Mouse (Mus musculus): ENCODE data around the gene Creb3l4. TPM values are rescaled to one million over a fixed set of nuclear protein-coding genes. Genes with fewer than 3 reads are reported as not detected.

Gene Creb3l4
- total RNA-seq, 4 experiments from 2014 or later: 0.38 to 0.81 TPM; not detected in 2

- peak; percentile 95 for DNase-seq (ENCODE audit: low spot score)
Observed at GRCm38 (mm10) chr3:90231507-90232333, 11.6 kb downstream of the Creb3l4 start, which contains the start of gene Jtb. Jtb (plus strand) TSS chr3:90231597.

DNA sequence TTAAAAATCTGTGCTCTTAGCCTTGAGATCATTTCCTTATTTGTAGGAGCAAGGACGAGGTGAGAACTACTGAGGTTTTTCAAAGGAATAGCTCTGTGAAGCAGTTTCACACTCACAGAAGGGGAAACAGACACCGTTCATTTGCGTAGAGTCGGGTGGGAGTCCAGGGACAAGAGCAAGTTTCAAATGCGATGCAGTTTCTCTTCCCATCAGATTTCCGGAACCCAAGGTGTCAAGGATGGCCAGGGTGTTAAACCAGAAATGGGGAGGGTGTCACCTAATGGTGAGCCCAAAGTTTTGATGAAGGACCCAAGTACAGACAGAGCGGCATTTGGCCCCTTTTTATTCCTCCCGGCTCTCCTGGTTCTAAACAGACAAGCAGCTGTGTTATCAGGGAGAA, 12.2 kb downstream of the Creb3l4 start:
- no peak for DNase-seq (ENCODE audit: low spot score)

- DNase-seq (ENCODE audit: low spot score): no peak
Observed at GRCm38 (mm10) chr3:90224331-90224730, 19.0 kb downstream of the Creb3l4 start.

DNA sequence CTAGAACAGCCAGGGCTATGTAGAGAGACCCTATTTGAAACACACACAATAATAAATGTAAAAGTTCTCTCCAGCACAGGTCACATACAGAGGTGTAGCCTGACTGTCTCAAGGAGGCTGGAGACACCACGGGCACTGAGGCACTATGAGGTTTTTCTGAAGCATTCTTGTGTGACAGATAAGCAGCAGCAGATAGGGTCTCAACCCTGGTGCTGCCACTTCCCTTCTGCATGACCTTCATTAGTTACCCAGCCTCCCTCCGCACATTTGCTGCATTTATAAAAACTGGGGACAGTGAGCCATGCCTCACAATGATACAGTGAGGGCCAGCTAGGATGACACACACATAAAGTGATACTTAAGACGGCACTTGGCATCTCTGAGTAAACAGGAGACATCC, 20.4 kb downstream of the Creb3l4 start:
- DNase-seq (ENCODE audit: low spot score): no peak

GRCm38 (mm10) chr3:90222455-90222854, 20.9 kb downstream of the Creb3l4 start:
- no peak for DNase-seq (ENCODE audit: low spot score)

- no peak for DNase-seq (ENCODE audit: low spot score)
Observed at GRCm38 (mm10) chr3:90221123-90221522, 22.2 kb downstream of the Creb3l4 start.

- DNase-seq (ENCODE audit: low spot score): peak; percentile 88
Observed at GRCm38 (mm10) chr3:90220531-90220951, 22.8 kb downstream of the Creb3l4 start.

GRCm38 (mm10) chr3:90220088-90220487, 23.2 kb downstream of the Creb3l4 start:
- peak; percentile 55 for DNase-seq (ENCODE audit: low spot score)

DNA sequence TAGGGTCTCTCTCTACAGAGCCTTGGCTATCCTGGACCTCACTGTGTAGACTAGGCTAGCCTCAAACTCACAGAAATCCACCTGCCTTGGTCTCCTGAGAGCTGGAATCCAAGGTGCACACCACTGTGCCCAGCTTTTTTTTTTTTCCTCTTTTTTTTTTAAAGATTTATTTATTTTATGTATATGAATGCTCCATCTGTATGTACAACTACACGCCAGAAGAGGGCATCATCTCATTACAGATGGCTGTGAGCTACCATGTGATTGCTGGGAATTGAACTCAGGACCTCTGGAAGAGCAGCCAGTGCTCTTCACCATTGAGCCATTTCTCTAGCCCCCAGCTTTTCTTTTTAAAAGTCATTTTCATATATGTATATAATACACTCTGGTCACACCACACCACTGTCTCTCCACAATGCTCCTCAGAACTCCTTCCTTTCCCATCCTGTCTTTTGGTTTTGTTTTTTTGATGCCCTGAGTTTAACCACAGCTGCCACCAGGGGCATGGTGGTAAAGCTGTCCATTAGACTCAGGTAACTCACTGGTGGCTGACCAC, 27.4 kb downstream of the Creb3l4 start:
- no peak for DNase-seq (ENCODE audit: low spot score)

- no peak for DNase-seq (ENCODE audit: low spot score)
Observed at GRCm38 (mm10) chr3:90213956-90214684, 29.2 kb downstream of the Creb3l4 start.

DNA sequence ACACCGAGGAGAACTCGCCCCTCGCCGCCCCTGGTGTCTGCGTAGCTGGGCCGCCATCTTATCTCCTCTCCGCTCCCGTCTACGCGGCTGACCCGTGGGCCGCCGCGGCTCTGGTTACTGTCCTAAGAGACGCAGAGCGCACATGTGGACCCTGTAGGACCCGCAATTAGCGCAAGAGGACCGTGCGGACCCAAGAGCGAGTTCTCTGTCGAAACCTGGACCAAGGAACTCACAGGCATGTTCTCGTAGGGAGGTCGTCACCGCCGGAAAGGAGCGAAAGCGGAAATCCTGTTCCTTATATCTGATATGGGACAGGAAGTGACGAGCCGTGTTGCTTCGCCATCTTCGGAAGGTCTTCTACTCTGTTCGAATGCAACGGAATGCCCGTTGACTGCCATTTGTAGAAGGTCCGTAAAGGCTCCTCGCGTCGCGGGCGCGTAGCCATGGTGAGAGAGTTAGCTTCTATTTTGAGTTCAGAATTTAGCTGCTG, 29.9 kb downstream of the Creb3l4 start, which contains the start of the genes Rps27 and Rab13:
Gene Rps27 (minus strand): TSS at position 275 of the 490 bp plus-strand sequence.
Gene Rab13 (plus strand): TSS at position 319 of the 490 bp plus-strand sequence.
- peak; percentile 97 for DNase-seq (ENCODE audit: low spot score)

DNA sequence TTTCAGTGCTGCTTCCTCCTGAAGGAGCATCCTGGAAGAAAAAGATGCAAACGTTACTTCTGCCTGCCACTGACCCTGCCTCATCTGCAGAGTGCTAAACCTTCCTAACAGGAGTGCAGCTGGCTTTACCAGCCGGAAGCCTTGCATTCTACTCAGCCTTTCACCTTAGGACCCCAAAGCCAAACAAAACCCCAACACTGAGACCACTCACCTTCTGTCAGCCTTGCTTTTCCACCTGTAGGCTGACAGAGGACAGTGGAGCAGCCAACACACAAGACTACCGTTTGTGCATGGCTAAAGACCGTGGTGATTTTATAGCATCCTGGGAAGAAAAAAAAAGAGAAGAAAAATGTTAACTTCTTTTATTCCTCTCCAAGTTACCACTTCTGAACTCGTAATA, 30.6 kb downstream of the Creb3l4 start:
- DNase-seq (ENCODE audit: low spot score): no peak

GRCm38 (mm10) chr3:90211475-90212398, 31.6 kb downstream of the Creb3l4 start:
- no peak for DNase-seq (ENCODE audit: low spot score)

GRCm38 (mm10) chr3:90209908-90210566, 33.3 kb downstream of the Creb3l4 start:
- no peak for DNase-seq (ENCODE audit: low spot score)

DNA sequence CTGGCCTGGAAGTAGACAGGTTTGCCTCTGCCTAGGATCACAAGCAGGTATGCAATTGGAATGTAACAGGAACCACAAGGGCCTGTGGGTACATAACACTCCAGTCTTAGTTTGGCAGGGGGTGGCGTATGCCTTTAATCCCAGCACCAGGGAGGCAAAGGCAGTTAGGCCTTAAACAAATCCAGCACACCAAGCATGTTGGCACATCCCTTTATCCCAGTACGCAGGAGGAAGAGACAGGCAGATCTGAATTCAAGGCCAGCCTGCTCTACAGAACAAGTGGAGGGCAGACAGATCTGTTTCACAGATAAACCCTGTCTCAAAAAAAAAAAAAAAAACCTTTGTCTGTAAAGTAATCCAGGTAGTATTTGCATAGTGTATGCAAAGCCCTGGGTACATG, 34.6 kb downstream of the Creb3l4 start:
- DNase-seq (ENCODE audit: low spot score): no peak

DNA sequence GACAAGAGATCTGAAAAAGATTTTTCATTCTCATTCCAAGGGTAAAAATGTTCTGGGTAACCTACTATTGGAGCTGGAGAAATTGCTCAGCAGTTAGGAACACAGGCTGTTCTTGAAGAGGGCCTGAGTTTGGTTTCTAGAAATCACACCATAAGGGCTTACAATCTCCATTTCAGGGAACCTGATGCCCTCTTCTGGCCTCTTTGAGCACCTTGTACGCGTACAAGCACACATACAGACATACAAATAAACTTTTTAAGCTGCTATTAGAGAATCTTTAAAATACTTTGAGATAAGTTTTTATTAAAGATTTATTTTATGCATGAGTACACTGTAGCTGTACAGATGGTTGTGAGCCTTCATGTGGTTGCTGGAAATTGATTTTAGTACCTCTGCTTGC, 38.7 kb downstream of the Creb3l4 start:
- DNase-seq (ENCODE audit: low spot score): no peak

DNA sequence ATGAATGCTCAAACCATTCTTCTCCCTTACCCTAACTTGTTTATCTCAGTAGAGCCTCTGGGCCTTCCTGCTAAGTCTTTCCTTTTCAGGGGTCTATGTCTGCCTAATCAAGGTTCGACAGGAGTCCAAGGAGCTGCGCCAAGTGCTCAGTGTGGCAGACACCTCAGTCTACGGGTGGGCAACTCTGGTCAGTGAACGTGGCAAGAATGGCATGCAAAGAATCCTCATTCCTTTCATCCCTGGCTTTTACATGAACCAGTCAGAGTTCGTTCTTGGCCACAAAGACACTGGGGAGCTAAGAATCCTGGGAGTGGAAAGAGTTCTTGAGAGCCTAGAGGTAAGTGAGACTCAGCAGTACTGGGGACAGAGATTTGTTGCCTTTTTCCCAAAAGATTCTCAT, 39.7 kb downstream of the Creb3l4 start:
- no peak for DNase-seq (ENCODE audit: low spot score)

DNA sequence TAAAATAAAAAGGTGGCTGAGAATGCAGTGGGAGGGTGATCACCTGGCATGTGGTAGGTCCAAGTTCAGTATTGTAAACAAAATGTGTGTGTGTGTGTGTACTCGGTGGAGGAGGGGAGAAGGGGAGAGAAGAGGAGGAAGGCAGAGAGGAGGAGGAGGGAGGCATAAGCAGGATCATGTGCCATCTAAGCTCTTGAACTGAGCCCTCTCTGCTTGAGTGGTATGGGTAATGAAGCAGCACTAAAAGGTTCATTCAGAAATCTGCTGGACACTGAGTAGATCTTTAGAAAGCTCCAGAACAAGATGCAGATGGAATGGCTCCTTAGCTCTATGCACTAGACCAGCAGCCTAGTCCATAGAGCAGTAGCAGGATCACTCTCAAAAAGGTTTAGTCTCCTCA, 40.4 kb downstream of the Creb3l4 start:
- no peak for DNase-seq (ENCODE audit: low spot score)

GRCm38 (mm10) chr3:90197548-90197947, 45.8 kb downstream of the Creb3l4 start:
- no peak for DNase-seq (ENCODE audit: low spot score)

DNA sequence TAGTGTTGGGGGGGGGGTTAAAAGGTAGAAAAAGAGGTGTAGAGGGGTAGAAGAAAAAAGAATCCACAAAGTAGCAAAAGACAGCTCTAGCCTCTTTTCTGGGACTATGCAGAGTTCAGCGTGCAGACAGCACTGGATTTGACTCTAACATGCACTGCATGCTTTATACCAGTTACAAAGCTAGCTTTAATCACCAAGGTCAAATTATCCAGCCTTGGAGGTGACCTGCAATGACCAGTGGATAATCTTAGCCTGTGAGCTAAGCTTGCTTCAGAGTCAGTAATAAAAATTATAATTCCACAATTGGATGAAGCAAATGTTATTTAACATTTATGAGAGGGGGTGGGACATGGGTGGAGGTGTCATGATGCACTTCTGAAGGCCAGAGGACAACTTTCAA, 47.7 kb downstream of the Creb3l4 start:
- DNase-seq (ENCODE audit: low spot score): no peak

GRCm38 (mm10) chr3:90194759-90195158, 48.6 kb downstream of the Creb3l4 start:
- no peak for DNase-seq (ENCODE audit: low spot score)

All from heart, adult 8-10 months (tissue).